Mouse (Mus musculus) cerebellum, adult 2 months (tissue): ENCODE results near the gene Amh.

Experiments
- CTCF ChIP-seq: fragments of 200-500 bp; IDR thresholded peaks from 2 replicates; pipeline ENCODE4 v1.5.1; 2011; ENCODE audit warnings: low read depth, mild to moderate bottlenecking, control low read depth, low read length, moderate library complexity, borderline replicate concordance; ENCODE audit not compliant: insufficient read depth
- POLR2A ChIP-seq: fragments of 200-500 bp; IDR thresholded peaks from 2 replicates; pipeline ENCODE4 v1.6.1; 2011; ENCODE audit warnings: low read length, control low read depth, borderline replicate concordance; ENCODE audit not compliant: insufficient read depth

DNA sequence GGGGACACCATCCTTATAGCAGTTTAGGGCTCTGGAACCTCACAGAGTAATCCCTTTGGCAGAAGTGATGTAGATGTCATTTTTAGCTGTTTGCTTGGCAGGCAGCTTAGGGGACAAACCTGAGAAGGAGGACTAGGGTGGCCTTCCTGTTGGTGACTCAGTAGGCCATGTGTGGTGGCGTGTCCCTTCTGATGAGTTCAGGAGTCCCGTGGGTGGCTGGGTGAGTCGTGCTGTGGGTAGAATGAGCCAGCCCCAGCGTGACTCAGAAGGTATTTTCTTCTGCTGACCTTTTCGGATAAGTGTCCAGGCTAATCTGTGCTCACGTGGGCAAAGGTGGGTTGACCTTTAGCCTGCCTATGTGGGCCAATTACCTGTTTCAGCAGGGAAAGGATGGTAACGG is 46.4 kb upstream of the Amh start:
- TF ChIP-seq POLR2A = no peak
- no peak for TF ChIP-seq CTCF
